Mouse (Mus musculus) embryonic facial prominence, embryonic 11.5 days (tissue): Measurements from ENCODE around the gene Slc48a1. TPM values are rescaled to one million over a fixed set of nuclear protein-coding genes. Genes with fewer than 3 reads are reported as not detected.

ENCODE experiments used
- ATAC-seq: fragments of 200-750 bp; cut with Nextera tagmentation; replicated peaks from 2 replicates; pipeline ENCODE4 v1.8.0; 2017; ENCODE audit warnings: low read depth; ENCODE audit not compliant: insufficient number of reproducible peaks, low FRiP score, low TSS enrichment
- DNase-seq: peaks from one replicate; pipeline ENCODE4 v3.0.0-alpha.2; 2015; ENCODE audit warnings: low spot score
- H3K27ac ChIP-seq: fragments of 300-500 bp; sonication (generic); replicated peaks from 2 replicates; pipeline ENCODE4 v1.5.1; 2014; ENCODE audit warnings: mild to moderate bottlenecking, low read depth, low read length, control low read depth
- H3K27me3 ChIP-seq: fragments of 300-500 bp; sonication (generic); 2 replicates; pipeline ENCODE4 v1.6.1; 2014; ENCODE audit warnings: mild to moderate bottlenecking, low read length, moderate library complexity, mixed read lengths; ENCODE audit not compliant: control insufficient read depth, insufficient read depth
- H3K36me3 ChIP-seq: fragments of 300-500 bp; sonication (generic); replicated peaks from 2 replicates; pipeline ENCODE4 v1.6.1; 2014; ENCODE audit warnings: low read depth, mild to moderate bottlenecking, low read length, moderate library complexity, mixed read lengths; ENCODE audit not compliant: control insufficient read depth, insufficient read depth
- H3K4me1 ChIP-seq: fragments of 300-500 bp; sonication (generic); 2 replicates; pipeline ENCODE4 v1.6.1; 2014; ENCODE audit warnings: low read length, mixed read lengths; ENCODE audit not compliant: control insufficient read depth, insufficient read depth
- H3K4me2 ChIP-seq: fragments of 300-500 bp; sonication (generic); 2 replicates; pipeline ENCODE4 v1.6.1; 2014; ENCODE audit warnings: low read depth, mild to moderate bottlenecking, control low read depth, low read length, moderate library complexity
- H3K4me3 ChIP-seq: fragments of 300-500 bp; sonication (generic); 2 replicates; pipeline ENCODE4 v1.5.1; 2014; ENCODE audit warnings: low read depth, low read length, control low read depth
- H3K9ac ChIP-seq: fragments of 300-500 bp; sonication (generic); replicated peaks from 2 replicates; pipeline ENCODE4 v1.6.1; 2014; ENCODE audit warnings: mild to moderate bottlenecking, control low read depth, low read length
- H3K9me3 ChIP-seq: fragments of 300-500 bp; sonication (generic); replicated peaks from 2 replicates; pipeline ENCODE4 v1.6.1; 2016; ENCODE audit warnings: mild to moderate bottlenecking, low read length, inconsistent platforms, mixed read lengths; ENCODE audit not compliant: control insufficient read depth
- WGBS: fragments of 180-500 bp; shearing (Covaris S2); extraction: QIAGEN DNeasy Blood & Tissue Kit; methylation state at CpG from one replicate; pipeline ENCODE4 v1.1.7; 2014; 5-methylcytosine and 5-hydroxymethylcytosine counted together
- polyA plus RNA-seq: library from polyadenylated mRNA; unstranded; fragments of >200 nt; fragmentation: Nextera tagmentation; extraction: Ambion mirVana; gene quantifications from 2 replicates; pipeline ENCODE4 v1.2.1, GENCODE M21; 2014

Gene Slc48a1
- polyA plus RNA-seq, 1 experiment from 2014 or later, result 18.9 TPM

DNA sequence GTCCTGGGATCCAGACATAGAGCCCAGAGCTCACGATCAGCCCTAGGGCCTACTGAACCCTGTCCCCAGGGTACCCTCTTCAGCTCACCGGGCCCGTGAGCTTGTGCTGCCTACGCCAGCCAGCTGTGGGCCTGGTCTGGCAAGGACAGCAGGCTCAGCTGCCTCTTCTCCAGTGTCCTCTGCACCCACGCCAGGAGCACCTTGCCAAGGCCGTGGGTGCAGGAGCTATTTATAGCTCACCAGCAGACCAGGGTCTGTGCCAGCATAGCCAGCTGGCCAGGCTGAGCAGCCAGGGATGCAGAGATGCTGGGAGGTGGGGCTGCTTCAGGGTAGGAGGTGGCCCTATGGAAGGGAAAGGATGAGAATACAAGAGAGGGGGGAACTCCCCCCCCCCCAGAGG is 33.8 kb downstream of the Slc48a1 start:
- no peaks in the 10 kb centered on the region for H3K4me1 ChIP-seq
- H3K9ac ChIP-seq, result no peak overlapping the region
- ATAC-seq (no peak), DNase-seq (no peak)
- no peaks in the 10 kb centered on the region; the same call in none of the 2 replicates for H3K36me3 ChIP-seq
- H3K27ac ChIP-seq, result no peak overlapping the region
- WGBS, result 88% methylated on average over 6 of the region's 6 CpGs
- H3K4me2 ChIP-seq, result no peak overlapping the region
- H3K4me3 ChIP-seq, result no peak overlapping the region
- no peaks in the 10 kb centered on the region for H3K27me3 ChIP-seq
- no peaks in the 10 kb centered on the region for H3K9me3 ChIP-seq

DNA sequence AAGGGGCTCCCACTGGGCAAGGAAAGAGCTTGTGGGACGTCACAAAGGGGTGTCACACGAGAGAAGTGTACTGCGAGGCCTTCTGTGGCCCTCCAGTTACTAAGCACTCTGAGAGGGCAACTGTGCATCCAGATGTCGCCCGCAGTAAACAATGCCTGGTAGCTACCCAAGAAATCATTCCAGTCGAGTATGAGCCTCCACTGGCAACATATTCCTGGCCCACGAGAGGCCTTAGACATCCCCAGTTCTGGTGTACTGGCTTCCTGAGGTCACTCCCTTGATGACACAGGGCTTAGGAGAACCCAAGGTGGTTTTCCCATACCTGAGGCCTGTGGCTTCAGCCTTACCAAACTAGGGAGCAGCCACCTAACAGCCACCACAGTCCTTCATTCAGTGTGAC is 34.6 kb downstream of the Slc48a1 start:
- DNase-seq (no peak), ATAC-seq (no peak)
- no peaks in the 10 kb centered on the region for H3K4me1 ChIP-seq
- H3K27ac ChIP-seq, result no peak overlapping the region
- H3K9ac ChIP-seq, result no peak overlapping the region; the same call in 1 of the 2 replicates
- H3K4me3 ChIP-seq, result no peak overlapping the region
- H3K36me3 ChIP-seq, result no peaks in the 10 kb centered on the region; the same call in 1 of the 2 replicates
- H3K9me3 ChIP-seq, result no peaks in the 10 kb centered on the region
- WGBS, result 71% methylated on average over 7 of the region's 7 CpGs
- H3K4me2 ChIP-seq, result no peak overlapping the region
- H3K27me3 ChIP-seq, result no peaks in the 10 kb centered on the region

DNA sequence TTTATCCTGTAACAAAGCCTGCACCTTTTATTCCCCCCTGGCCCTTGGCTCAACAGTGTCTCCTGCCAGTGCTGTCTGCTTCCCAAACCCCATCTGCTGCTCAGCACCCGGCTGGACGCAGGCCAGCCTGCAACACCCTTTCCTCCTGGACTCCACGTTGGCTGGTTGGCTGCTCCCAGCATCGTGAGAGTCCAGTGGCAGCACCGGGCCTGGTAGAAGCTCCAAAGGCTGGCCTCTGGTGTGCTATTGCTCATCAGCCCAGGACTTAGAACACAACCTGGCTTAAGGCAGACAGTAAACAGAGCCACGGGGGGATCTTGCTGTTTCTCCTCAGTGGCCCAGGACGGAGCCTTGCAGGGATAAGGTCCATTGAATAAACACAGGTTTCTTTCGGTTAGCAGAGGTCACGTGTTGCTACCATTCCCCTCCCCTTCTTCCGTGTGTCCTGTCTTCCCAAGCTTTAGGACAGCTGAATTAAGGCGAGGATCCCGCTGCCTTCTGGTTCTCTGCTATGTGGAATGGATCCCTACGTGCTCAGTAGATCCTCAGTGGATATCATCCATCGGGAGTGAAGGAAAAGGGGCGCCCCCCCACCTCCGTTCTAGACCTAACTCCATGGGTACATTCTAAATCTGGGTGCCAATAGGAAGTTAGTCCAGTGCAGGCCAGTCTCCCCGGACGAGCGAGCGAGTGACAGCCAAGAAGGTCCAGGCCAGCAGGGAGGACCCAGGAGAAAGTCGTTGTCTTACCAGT is 35.3 kb downstream of the Slc48a1 start:
- DNase-seq (no peak), ATAC-seq (no peak)
- Histone ChIP-seq H3K36me3 (no peaks in the 10 kb centered on the region; the same call in 1 of the 2 replicates), H3K27me3 (no peaks in the 10 kb centered on the region), H3K4me3 (no peak overlapping the region), H3K4me2 (no peak overlapping the region), H3K9ac (peak overlapping the region; percentile 13; the same call in 1 of the 2 replicates), H3K9me3 (no peaks in the 10 kb centered on the region), H3K27ac (no peak overlapping the region), H3K4me1 (no peaks in the 10 kb centered on the region)
- 54% methylated on average over 21 of the region's 21 CpGs for WGBS

DNA sequence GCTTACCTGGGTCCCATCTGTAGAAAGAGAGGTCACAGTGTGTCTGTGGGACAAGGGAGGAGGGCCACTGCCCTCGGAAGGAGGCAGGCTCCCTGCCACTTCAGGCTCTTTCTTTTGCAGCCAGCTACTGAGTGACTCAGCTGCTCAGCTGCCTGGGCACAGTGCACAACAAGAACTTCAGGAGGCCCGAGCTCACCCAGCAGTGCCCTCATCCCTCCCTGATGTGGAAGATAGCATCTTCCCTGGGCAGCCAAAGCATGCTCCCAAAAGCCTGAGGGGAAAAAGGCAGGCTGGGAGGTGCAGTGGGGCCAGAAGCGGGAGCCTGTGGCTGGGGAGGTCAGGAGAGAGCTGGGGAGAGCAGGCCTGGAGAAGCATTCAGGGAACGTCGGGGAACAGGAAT is 36.4 kb downstream of the Slc48a1 start:
- no peak overlapping the region for H3K4me3 ChIP-seq
- no peaks in the 10 kb centered on the region for H3K27me3 ChIP-seq
- DNase-seq (no peak), ATAC-seq (no peak)
- no peak overlapping the region for H3K27ac ChIP-seq
- H3K36me3 ChIP-seq, result no peaks in the 10 kb centered on the region; the same call in 1 of the 2 replicates
- H3K4me1 ChIP-seq, result no peaks in the 10 kb centered on the region
- no peaks in the 10 kb centered on the region for H3K9me3 ChIP-seq
- H3K9ac ChIP-seq, result no peak overlapping the region
- WGBS, result 38% methylated on average over 5 of the region's 5 CpGs
- no peak overlapping the region for H3K4me2 ChIP-seq

DNA sequence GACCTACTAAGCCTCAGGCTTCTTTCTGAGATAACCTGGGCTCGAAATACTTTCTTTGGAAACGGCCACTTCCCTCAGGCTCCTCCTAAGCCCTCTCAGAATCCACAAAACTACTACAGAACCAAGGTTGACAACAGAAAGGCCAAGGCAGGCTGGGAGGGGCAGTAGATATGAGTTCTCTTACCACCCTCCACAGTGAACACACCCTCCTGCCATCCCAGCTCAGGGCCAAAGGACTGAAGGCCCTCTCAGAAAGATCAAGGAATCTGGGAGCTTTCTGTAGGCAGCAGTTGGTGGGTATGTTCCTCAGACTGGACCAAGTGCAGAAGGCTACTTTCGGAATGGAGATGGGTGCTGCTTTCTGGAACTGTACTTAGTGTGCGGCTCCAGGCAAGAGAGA is 36.9 kb downstream of the Slc48a1 start:
- Histone ChIP-seq H3K4me3 (no peak overlapping the region), H3K27me3 (no peaks in the 10 kb centered on the region), H3K9me3 (no peaks in the 10 kb centered on the region), H3K27ac (no peak overlapping the region), H3K36me3 (no peaks in the 10 kb centered on the region; the same call in 1 of the 2 replicates), H3K9ac (no peak overlapping the region), H3K4me2 (no peak overlapping the region), H3K4me1 (no peaks in the 10 kb centered on the region)
- no peak for DNase-seq
- ATAC-seq, result no peak
- WGBS, result 93% methylated on average over 4 of the region's 4 CpGs

DNA sequence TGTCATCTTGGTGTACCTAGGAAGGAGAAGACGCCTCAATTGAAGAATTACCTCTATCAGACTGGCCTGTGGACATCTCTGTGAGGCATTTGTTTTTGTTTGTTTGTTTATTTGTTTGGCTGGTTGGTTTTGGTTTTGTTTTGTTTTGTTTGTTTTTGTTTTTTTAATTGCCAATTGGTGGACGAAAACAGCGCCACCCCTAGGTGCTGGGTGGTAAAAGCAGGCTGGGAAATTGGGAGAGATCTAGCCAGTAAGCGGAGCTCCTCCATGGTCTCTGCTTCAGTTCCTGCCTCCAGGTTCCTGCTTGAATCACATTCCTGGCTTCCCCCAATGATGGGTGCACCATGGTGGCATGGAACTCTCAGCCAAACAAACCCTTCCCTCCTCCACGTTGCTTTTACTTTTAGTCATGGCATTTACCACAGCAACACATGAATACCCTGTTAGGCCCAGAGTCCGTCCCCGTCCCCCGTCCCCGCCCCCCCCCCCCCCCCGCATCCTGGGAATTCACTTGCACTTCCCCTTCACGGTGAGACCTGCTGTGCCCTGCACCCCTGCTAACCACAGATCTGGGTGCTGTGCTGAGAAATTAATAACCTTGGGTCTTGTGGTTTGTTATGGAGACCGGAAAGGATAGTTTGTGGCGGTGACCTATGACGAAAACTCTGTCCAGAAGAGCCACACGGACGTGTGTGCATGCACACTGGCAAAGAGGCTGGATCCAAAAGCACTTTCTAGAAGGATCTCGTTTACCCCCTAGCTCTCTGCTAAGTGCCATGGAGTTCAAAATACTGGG is 38.1 kb downstream of the Slc48a1 start:
- H3K4me2 ChIP-seq, result no peak overlapping the region
- ATAC-seq (no peak), DNase-seq (no peak)
- H3K4me3 ChIP-seq, result no peak overlapping the region
- H3K36me3 ChIP-seq, result no peaks in the 10 kb centered on the region; the same call in 1 of the 2 replicates
- no peak overlapping the region for H3K27ac ChIP-seq
- no peaks in the 10 kb centered on the region for H3K27me3 ChIP-seq
- no peaks in the 10 kb centered on the region for H3K4me1 ChIP-seq
- WGBS, result 88% methylated on average over 15 of the region's 17 CpGs
- no peak overlapping the region for H3K9ac ChIP-seq
- no peaks in the 10 kb centered on the region for H3K9me3 ChIP-seq

DNA sequence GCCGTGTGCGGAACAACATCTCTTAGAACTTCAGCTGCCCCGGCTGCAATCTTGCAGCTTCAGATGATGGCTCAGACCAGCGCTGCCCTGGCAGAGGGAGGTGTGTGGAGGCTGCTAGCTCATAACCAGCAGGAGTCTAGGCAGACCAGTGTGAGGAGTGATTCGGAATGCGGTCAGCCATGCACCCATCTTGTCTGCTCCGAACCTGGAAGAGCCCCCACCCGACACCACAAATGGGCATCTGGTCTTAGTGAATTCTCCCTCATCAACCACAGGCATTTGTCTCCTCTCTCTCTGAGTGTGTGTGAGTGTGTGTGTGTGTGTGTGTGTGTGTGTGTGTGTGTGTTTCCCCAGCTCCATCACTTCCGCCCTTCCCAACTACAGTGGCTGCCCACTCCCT is 41.6 kb downstream of the Slc48a1 start:
- no peak overlapping the region for H3K27ac ChIP-seq

More for the DNA sequence above, 41.6 kb downstream of the Slc48a1 start:
- H3K4me3 ChIP-seq, result no peak overlapping the region
- H3K9me3 ChIP-seq, result no peaks in the 10 kb centered on the region
- DNase-seq (no peak), ATAC-seq (no peak)
- no peaks in the 10 kb centered on the region for H3K27me3 ChIP-seq
- 87% methylated on average over 9 of the region's 9 CpGs for WGBS
- H3K4me1 ChIP-seq, result no peaks in the 10 kb centered on the region
- H3K36me3 ChIP-seq, result no peaks in the 10 kb centered on the region
- H3K9ac ChIP-seq, result no peak overlapping the region
- no peak overlapping the region for H3K4me2 ChIP-seq
